Mouse (Mus musculus): ENCODE data around the gene Gng8.

Gng8 gene

DNA sequence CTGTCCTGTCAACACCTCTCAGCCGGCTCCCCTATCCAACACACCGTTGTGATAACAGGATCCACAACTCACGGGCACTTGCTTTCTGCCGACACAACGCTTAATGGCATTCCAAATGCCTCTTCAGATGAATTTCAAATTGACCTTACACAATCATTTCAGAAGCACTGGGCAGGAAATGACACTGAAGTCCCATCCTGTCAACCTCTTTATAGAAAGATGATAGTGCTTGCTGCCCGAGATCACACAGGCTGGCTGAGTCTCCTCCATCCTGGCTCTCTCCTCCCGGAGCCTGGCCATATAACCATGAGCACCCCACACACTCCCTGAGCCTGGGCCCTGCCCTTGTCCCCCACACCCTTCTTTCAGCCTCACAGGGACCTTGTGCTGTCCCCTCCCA is 16.3 kb downstream of the Gng8 start:
- DNase-seq (ENCODE audit: low spot score): no peak

DNA sequence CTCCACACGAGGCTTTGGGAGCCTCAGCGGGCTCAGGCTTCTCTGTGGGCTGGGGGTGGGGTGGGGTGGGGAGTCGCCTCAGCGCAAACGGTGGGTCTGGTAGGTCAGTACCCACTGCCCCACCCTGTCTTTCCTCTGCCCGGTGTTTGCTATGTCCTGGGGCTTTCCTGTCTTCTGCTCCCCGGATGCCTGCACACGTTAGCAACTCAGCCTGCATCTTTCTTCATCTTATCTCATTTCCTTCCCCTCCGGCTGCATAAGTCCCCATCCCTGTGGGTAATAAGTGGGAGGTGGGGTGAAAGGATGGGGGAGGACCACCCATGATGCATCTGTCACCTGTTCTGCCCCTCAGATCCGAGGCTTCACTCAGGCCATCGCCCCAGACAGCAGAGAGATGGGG is 16.8 kb downstream of the Gng8 start:
- no peak for DNase-seq (ENCODE audit: low spot score)

DNA sequence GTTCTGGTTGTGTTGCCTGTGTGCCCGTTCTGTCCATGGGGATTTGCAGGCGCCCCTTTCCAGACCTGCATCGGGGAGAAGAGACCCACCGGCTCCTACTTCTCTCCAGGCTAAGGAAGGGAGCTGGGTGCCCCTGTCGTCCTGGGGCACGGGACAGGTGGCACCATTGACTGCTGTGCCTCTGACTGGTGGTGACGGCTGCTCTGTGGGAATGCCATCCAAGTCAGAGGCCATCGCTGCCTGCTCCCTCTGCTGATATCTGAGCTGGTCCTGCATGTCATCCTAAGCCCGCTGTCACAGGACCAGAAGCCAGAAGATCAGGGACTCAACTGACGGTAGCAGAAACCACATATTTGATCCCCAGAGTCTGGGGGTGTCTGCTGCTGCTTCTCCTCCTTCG is 17.3 kb downstream of the Gng8 start:
- DNase-seq (ENCODE audit: low spot score): no peak

DNA sequence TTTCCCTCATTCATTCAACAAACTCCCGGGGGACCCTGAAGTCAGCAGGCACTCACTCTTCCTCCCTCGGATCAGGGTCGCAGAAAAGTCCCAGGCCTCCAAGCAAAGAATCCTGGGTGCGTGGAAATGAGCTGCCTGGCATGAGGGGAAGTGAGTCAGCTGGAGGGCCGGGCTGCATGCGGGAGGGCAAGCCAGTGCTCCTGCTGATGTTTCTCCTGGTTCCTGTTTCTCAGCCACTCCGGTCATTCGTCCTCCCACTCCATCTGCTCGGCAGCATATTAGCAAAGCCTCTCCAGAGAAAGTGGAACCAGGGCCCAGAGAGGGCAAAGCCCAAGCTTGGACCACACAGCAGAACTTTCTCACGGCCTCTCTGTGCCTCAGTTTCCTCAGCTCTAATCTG is 18.3 kb downstream of the Gng8 start:
- DNase-seq (ENCODE audit: low spot score): no peak

DNA sequence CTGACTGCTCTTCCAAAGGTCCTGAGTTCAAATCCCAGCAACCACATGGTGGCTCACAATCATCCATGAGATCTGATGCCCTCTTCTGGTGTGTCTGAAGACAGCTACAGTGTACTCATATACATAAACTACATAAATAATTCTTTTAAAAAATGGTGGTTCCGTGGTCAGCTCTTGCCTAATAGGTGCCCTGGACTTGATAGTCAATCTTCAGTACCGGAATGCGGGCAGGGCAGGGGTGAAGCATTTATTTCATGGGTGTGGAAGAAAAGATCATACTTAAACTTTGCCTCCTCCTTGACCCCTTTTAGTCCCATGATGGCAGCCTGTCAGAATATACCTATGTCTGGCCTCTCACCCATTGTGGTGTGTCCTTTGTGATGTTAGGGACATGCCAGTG is 20.3 kb downstream of the Gng8 start:
- DNase-seq (ENCODE audit: low spot score): no peak

DNA sequence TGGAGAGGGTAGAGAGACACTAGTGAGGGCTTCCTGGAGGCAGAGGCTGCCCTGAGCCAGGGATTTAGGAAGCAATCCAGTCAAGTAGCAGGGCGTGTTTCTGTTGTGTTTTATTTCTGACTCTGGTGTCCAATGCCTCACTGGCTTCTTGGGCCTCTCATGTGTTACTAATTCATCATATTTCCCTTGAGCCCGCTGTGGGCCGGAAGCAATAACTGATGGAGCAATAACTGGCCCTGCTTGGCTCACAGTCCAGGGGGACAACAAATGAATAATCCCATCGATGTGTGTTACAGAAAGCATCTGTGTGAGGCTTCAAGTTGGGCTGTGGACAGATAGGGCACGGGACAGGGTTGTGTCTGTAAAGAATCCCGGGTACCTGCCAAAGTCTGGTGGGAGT is 20.8 kb downstream of the Gng8 start:
- no peak for DNase-seq (ENCODE audit: low spot score)

DNA sequence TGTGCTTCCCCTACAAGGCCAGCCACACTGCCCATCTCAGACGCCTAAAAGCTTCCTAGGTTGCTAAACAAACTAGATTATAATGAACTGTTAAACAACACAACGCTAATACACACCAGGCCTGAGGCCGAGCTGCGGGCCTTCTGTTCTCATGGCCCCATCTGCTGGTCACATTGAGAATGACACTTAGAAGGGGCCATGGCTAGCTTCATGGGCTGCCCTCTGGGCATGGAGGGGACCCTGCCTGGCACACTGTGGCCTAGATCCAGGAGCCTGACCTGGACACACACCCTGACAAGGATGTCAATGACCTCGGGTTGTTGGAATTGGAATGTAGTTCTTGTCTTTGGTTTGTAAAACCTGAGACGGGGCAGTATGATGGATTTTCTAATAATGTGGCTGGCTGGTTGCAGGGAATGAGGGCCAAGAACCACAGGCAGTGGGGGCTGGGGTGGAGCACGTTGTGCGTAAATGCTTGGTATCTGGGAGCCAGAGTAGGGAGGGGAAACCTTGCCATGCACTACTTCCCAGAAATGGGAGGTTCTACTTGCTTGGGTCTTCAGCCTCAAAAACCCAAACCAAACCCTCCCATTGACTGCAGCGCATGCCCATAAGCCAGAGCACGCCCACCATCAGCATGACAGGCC is 22.3 kb downstream of the Gng8 start:
- DNase-seq (ENCODE audit: low spot score): peak; percentile 88

DNA sequence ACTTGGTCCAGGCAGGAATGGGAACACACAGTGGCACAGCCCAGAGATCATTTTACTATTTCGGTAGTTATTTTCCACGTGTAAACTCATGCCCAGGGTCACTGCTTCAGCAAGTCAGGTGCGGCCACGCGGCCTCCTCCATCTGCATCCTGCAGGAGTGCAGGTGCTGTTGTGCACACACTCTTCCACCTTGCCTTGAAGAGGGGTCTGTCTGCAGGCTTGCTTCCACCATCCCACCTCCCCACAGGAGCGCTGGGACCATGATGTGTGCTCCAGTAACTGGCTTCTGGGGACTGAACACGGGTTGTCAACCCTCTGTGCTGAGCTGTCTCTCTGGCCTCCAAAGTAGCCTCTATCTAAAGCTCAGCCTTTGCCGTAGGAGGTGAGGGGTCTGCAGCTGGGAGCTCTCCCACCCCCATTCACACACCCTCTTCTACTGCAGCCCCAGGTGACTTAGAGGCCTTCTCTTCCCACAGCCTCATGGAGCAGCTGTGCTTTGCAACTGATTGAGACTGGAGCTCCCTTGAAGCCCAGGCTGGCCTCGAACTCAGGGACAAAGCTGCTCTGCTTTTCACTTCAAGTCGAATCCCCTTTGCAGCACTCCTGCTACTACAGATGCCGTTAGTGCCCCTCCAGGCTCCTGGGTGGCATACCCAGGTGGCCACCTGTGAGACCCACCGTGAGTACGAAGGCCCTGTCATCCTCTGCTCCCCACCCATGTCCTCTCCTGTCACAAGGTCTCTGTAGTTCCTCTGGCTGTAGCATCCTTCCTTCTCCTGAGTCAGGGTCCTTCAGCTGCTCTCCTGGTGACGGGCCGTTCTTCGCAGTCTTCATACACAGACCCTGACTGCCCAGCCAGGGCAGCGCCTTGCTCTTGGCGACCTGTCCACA is 23.1 kb downstream of the Gng8 start:
- no peak for DNase-seq (ENCODE audit: low spot score)

DNA sequence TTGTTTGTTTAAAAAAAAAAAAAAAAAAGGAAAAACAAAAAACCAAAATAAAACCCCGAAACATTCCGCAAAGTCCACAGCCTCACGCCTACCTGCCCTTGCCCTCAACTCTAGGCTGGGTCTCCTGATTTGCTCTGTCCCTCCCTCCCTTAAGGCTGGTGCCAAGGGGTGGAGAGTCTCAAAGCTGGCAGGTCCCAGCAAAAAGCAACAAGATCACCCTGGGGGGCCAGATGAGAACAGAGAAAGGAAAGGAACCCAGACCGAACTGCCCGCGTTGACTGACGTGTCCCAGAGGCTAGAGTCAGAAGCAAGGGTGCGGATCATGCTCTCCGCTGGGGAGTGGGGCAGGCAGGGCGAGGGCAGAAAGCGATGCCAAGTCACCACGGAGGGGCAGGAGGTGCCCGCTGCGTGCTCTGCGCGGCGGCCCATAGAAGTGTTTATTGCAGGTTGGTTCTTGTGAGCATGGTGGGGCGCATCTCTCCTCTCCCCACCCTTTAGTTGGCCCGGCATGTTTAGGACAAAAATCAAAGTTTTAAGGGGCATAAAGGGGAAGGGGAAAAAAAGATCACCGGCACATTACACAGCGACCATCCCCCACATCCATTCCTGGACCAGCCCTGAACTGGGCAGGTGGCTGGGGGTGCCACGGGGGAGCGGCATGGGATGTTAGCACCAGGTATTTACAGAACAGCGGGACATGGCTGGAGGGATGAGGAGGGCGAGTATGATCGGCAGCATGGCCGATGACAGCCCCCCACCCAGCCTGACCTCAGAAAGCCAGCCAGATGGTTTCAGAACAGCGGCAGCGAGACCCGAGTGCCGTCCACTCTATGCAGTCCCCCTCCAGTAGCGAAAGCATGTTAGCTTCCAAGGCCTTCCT is 24.1 kb downstream of the Gng8 start:
- no peak for DNase-seq (ENCODE audit: low spot score)

DNA sequence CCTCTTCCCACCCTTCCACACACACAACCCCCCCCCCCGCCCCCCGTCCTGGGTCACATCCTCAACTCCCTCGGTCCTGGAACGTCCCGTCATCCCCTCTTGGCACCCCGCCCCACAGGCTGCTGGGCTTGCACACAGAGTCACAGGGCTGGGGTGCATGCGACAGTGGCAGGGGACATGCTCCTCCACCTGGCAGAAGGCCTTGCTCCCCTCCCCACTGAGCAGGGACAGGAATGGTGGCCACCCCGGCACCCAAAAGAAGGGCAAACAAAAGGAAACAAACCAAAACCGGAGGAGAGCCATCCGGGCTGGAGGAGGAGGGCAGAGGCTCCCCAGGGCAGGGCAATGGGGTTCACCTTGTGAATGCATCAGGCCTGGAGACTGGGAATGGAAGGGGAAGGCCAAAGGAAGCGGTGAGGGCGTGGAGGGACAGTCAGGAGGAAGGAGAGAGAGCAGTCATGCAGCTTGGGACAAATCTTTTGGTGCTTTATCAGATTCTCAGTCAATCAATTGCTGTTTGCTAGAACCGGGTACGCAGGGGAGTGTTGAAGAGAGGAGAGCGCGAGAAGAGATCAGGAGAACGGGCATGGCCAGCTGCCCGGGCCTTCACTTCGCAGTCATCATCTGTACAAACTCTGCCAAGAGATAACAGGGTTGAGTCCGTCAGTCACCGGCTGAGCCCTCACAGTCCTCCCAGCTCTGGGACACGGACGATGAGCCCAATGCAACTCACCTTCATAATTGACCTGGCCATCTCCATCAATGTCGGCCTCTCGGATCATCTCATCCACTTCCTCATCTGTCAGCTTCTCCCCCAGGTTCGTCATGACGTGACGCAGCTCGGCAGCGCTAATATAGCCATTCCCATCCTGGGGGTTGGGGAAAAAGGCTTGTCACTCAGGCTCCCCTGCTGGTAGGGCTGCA is 25.0 kb downstream of the Gng8 start:
- no peak for DNase-seq (ENCODE audit: low spot score)

DNA sequence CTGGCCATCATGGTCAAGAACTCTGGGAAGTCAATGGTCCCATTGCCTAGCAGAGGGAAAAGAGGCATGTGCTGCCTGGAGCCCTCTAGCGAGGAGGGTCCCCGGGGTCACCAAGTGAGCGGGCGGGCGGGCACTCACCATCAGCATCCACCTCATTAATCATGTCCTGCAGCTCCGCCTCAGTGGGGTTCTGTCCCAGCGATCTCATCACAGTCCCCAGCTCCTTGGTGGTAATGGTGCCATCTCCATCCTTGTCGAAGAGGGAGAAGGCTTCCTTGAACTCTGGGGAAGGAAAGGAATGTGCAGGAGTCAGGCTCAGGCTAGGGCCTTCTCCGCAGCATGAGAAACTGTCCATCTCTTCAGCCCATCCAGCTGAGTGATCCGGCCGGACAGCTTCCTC is 25.9 kb downstream of the Gng8 start:
- DNase-seq (ENCODE audit: low spot score): no peak

DNA sequence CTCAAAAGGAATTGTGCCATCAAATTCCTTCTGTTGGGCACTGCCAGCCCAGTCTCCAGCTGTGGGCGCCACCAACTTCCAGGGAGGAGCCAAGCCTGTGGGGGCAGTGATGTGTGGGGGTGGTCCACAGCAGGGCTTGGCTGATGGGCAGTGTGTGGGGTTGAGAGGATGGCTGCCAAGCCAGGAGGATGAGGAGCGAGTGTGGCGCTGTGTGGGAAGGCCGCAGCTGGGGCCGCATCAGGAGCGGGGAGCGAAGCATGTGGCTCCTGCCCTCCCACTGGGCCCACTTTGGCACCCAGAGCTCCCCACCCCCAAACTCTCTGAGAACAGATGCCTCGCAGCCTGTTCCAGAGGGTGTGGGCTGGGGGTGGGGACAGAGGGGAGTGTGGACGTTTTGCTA is 26.4 kb downstream of the Gng8 start:
- DNase-seq (ENCODE audit: low spot score): no peak

DNA sequence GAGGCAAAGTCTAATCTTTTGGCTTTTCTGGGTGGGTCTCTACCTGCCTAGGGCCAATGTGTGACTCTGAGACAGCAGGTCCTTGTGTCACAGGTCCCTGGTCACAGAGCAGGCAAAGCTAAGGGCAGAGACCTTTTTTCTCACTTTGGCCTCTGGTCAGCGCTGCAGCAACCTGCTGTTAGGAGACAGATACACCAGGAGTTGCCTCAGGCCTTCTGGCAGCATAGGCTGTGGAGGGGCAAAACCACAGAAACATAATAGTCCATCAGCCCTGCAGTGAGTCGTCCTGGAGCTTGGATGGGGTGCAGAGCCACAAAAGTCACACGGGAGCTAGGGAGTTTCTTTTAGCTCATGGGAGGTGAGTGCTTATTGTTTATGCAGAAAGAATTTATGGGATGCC is 27.1 kb downstream of the Gng8 start:
- no peak for DNase-seq (ENCODE audit: low spot score)

DNA sequence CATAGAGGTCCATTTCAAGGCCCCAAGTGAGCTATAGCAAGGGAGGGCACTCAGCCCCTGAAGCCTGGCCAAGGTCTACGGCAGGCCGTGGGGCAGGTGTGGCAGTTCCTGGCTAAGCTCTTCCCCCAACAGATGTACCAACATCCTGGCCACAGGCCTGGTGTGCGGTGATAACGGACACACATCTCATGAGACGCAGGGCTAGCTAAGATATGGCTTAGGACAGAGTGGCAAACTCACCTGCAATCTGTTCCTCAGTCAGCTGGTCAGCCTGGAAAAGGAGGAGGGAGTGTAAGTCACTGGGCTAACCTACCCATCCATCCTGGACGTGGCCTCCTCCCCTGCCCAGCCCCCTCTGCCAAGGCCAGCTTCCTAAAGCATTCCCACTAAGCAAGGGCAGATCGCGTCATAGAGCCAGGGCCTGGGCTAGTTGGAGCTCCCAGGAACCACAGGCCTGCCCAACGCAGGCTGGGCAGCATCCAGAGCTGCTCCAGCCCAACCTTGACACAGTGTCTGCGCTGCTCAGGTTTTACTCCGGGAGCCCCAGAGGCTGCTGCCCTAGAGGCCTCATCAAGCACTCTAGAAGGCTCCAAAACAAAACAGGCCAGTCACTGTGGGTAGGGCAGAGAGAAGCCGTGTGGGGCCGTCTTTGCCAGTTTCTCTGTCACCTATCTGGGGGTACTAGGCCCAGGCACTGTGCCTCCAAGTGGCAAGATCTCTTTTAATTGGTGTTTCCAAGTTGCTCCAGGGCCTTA is 28.0 kb downstream of the Gng8 start:
- DNase-seq (ENCODE audit: low spot score): no peak

DNA sequence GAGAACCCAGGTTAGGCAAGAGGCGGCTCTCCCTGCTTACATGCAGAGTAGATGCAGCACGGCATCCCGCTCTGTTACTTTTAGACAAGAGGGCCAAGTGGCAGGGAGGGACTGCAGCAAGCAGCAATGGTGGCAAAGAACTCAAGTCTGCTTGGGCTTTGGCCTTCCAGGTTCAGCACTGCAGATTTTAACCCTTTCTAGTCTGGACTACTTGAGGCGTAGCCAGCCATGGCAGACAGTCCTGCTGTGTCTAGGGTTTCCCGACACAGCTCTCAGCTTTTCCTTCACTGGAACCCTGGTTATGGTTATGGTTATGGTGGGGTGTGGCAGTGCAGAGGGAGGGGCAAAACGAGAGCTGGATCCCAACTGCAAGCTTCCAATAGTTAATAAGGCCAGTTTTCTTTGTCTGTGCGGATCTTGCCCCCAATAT is 28.6 kb downstream of the Gng8 start:
- no peak for DNase-seq (ENCODE audit: low spot score)

DNA sequence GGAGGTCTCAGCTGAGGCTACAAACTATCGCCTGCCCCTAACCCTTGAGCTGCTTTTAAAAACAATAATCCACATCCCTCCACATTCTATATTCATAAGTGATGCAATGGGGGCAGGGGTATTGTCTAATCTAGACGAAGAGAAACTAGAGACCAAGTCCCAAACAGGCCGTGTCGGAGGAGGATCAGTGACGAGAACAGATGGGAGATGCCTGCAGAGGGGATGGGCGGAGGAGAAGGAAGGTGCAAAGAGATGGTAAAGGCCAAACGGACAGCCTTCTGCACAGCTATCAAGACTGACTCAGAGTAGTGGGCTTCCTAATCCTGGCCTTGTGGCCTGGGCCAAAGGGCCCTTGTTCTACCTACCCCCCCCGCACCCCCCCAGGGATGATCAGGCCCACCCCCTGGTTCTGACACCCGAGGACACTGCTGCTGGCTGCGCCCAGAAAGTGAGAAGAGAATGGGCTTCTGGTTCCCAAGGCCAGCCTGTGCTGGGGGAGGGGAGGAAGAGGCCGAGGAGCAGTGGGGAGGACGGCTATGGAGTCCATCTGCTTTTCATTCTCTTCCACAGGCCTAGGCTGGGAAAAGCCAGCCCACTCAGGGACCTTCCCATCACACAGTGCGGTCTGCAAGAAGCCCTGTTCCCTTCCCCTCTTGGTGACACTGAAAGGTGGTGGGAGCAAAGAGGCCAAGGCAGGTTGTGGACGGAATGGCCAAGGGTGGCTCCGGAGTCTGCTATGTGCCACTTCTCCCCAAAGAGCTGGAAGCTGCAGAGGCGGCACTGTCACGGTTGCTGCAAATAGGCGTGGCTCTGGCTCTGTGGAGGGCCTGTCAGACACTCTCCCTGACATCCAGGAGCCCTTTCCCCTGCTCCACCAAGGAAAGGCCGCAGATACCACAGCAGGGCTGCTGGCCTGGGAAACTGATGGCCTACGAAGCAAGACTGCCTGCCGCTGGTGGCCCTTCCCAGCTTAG is 29.5 kb downstream of the Gng8 start:
- peak; percentile 60 for DNase-seq (ENCODE audit: low spot score)

DNA sequence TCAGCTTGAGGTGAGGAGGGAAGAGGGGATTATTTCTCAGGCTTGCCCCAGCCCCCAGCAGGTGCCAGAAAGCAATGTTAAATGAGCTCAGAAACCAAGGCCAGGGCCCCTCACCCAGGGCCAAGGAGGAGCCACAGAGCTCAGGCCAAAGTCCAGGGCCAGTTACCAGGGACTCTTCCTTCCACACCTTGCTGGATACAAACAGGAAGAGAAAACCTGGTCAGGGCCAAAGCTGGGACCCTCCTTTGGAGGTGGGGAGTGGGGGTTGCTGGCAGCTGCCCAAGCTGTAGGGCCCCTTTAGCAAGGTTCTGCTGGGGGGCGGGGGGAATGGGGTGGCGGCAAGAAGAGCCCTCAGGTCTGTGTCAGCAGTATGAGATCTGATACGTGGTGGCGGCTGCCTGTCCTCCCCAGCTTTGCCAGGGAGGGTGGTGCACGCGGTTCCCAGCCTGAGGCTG is 30.3 kb downstream of the Gng8 start:
- no peak for DNase-seq (ENCODE audit: low spot score)

DNA sequence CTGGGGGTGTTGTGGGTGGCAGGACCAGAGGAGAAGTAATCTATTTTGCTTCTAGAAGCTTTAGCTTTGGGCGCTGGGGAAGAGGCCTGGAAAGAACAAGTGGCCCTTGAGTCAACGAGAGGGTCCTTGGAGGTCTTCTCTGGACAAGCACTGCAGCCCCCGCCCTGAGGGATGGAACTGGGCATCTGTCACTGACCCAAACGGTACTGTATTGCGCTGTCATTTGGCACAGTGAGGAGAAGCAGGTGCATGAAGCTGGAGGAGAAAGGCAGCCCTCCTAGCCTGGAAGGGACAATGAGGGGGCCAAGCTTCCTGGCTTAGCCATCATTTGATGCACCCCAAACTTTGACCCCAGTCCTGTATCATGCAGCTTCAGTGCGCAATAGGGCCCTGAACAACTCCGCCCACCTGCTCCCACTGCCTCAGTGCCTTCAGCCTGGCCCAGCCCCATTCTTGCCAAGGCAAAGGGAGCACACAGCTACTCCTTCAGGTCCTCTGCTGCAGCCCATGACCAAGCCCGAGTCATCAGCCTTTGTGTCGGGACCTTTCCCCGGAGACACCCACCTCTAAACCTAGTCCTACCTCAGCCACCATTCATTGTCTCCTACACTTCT is 30.9 kb downstream of the Gng8 start:
- no peak for DNase-seq (ENCODE audit: low spot score)

Data from embryo, embryonic 10.5 days (tissue).